Mouse (Mus musculus): ENCODE results near the gene Ostn.

DNA sequence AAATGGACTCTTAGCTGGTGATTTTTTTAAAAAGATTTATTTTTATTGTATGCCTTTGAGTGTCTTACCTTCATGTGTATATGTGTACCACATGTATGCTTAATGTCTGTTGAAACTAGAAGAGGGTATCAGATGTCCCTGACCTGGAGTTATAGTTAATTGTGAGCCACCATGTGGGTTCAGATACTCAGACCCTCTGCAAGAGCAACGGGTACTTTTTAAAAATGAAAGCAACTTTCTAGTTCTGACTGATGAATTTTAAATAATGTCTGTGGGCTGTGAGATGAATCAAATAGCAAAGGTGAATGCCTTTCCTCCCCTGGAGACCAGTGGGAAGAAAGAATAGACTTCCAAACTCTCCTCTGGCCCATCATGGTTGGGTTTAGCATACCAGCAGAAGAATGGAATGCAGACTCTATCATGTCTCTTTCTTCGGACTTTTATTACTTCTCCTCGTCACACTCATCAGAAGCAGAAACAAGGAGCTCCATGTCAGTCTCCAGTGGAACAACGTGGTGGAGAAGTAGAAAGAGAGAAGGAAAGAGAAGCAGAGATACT is 79.6 kb downstream of the Ostn start:
- no peak for TF ChIP-seq POLR2A (IDR thresholded peaks at IDR 0.05; ENCODE audit: insufficient read depth, low read depth, low read length)
- no peak for TF ChIP-seq CTCF (IDR thresholded peaks at IDR 0.05; ENCODE audit: insufficient read depth, low read depth, low read length)
